Mouse (Mus musculus) right cerebral cortex, adult 18-20 months (tissue): ENCODE data around the gene Hist4h4.
"Not testable (repeated sequence)": the region's sequence is repeated elsewhere in the genome, so short reads cannot be mapped to it uniquely, and the experiment has no call there.

ENCODE experiments used
- DNase-seq: peaks from one replicate; pipeline ENCODE4 v3.0.0; 2022; ENCODE audit warnings: mixed read lengths

The Hist4h4 gene

GRCm38 (mm10) chr6:136813117-136813516, 8.9 kb upstream of the Hist4h4 start:
- peak; percentile 48 for DNase-seq

- DNase-seq, result no peak
These were observed 7.0 kb upstream of the Hist4h4 start for GRCm38 (mm10) chr6:136811196-136811595.

DNA sequence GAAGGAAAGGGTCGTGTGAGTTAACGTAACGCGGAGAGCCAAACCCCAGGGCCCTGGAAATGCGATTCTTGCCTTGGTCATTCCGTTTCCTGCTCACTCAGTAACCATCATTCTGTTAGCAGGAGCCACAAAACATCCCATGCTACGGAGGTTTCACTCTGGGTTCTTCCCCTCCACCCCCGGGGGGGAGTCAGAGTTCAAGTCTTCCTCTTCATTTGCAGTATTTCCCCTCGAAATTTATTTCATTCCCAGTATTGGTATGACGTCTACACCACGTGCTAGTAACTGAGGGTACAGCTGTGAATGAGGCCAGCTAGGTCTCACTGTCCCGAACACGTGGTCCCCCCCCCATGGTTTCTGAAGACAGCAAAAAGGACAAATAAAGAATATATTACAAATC, 5.5 kb upstream of the Hist4h4 start:
- DNase-seq, result no peak

GRCm38 (mm10) chr6:136809077-136809476, 4.9 kb upstream of the Hist4h4 start:
- peak; percentile 52 for DNase-seq

- peak; percentile 57 for DNase-seq
These were observed 4.4 kb upstream of the Hist4h4 start for GRCm38 (mm10) chr6:136808631-136809046.

- peak; percentile 97 for DNase-seq
These were observed 3.8 kb upstream of the Hist4h4 start, which contains the start of gene H2afj for GRCm38 (mm10) chr6:136808014-136808417. Gene H2afj (plus strand): TSS chr6:136808244.

- no peak for DNase-seq
These were observed 3.3 kb upstream of the Hist4h4 start for GRCm38 (mm10) chr6:136807395-136808013.

GRCm38 (mm10) chr6:136806819-136807218, 2.6 kb upstream of the Hist4h4 start:
- no peak for DNase-seq

DNA sequence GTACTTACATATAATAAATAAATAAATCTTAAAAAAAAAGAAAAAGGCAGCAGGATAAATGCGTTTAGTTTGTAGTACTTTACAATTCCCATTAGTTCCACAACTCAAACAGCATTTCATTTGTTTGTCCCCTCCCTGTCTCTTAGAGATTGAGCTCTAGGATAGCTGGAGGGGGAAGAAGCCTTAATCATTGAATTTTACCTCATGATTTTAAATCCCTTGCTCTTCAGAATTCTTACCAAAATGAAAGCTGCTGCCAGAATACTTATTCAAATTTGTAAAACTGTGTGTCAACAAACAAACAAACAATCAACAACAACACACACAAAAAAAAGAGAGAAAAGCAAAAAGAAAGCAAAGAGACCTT, 1.2 kb upstream of the Hist4h4 start:
- no peak for DNase-seq

GRCm38 (mm10) chr6:136804705-136805408, 642 bp upstream of the Hist4h4 start:
- DNase-seq, result no peak

GRCm38 (mm10) chr6:136803093-136803738, 999 bp downstream of the Hist4h4 start:
- DNase-seq, result no peak

- DNase-seq, result no peak
These were observed 2.9 kb downstream of the Hist4h4 start for GRCm38 (mm10) chr6:136801274-136801673.

DNA sequence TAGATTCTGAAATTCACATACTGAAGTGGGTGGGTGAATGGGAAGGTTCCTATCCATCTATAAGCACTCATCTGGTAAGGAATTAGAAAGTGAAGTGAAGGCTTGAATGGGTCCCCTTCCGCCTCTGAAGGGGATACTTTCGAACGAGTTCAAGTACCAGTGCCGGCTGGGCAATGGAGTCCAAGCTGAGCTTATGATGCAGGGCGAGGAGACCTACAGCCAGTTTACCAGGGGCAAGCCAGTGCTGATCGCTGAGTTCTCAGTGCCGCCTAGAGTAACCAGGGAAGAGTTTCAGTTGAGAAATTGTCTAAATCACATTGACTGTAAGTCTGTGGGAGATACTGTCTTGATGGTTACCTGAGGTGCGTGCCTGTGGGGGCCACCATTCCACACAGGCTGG, 3.5 kb downstream of the Hist4h4 start:
- DNase-seq, result no peak

GRCm38 (mm10) chr6:136797874-136798693, 6.1 kb downstream of the Hist4h4 start:
- DNase-seq, result not testable (repeated sequence)

GRCm38 (mm10) chr6:136795850-136796249, 8.4 kb downstream of the Hist4h4 start:
- DNase-seq, result no peak

GRCm38 (mm10) chr6:136795110-136795509, 9.1 kb downstream of the Hist4h4 start:
- no peak for DNase-seq

DNA sequence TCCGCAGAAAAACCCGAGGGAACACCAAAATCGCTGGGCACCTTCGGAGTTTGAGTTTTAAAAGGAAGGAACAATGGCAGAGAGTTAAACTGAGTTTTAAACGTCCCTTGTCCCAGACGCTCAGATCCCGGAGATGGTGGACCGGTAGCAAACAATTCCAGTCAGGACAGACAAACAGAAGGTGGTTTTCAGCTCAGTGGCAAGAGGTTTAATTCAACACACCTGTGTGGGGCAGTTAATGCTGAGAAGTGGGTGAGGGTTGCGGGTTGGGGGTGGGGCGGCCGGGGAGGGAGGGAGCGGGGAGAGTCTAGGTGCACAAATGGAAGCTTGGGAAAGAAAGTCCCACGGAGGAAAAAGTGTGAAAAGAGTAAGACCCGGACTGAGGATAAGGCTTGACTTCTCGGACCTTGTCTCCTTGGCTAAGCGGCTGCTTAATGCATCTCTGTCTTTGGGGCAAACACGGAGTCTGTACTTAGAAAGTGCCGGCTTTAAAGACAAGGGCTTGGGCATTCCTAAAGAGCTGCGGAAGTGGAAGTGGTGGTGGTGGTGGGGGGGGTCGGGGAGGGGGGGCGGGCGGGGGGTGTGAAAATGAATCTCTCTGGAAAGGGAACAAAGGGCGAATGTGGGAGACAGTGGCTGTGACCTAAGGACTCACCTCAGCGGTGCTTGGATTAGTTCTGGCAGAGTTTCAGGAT, 10.2 kb downstream of the Hist4h4 start:
- no peak for DNase-seq

DNA sequence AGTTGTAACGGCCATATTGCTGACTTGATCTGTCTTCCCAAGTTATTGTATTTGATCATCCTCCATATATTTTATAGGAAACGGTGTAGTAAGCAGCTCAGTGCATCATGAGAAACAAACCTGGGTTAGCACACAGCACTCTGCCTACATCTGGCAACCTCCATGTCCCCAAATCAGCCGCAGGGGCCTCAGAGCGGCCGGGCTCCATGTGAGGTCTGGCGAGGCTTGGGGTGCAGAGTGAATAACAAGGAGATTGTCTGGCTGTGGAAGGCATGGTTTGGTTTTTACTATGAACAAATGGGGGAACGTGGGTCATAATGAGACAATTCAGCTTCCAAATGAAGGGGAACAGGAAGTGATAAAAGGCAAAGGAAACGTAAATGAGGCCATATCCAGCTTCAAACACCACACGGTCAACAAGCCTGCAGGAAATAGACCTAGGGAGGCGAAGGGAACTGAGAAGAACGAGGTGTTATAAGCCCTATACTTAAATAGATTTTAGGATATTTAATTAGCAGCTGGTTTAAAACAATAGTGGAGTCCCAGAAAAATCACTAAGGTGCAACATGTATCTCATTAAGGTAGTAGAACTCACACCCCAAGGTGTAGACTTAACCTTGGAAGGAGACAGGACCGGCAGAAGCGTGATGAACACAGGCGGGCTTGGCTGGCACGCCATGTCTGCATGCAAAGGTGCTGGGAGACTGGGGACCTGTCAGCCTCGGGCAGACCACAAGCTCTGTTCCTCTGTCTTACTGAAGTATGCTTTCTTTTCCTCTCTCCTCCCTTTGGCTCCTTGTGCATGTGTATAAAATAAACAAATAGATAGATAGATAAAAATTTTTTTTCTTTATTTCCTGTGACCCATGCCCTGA, 11.1 kb downstream of the Hist4h4 start:
- no peak for DNase-seq

GRCm38 (mm10) chr6:136789391-136789971, 14.7 kb downstream of the Hist4h4 start:
- no peak for DNase-seq

DNA sequence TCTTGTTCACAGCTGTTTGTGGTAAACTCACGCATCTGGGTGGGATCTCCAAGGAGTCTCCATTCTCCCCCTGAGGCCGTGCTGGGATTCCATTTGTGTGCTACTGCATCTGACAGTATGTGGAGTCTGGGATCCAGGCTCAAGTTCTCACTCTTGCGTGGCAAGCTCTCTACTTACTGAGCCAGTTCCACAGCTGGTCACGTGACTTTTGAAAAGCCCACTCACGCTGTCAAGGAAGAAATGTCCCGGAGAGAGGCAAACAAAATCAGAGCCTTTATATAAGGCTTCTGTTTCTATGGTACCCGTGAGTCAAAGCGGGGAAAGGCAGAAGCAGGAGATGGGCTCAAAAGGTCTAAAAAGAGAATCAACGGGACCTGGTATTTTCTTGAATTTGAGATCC, 21.5 kb downstream of the Hist4h4 start:
- peak; percentile 42 for DNase-seq

GRCm38 (mm10) chr6:136782146-136782545, 22.1 kb downstream of the Hist4h4 start:
- no peak for DNase-seq
